Mouse (Mus musculus): ENCODE data around the gene Gtpbp2.

Gene Gtpbp2

DNA sequence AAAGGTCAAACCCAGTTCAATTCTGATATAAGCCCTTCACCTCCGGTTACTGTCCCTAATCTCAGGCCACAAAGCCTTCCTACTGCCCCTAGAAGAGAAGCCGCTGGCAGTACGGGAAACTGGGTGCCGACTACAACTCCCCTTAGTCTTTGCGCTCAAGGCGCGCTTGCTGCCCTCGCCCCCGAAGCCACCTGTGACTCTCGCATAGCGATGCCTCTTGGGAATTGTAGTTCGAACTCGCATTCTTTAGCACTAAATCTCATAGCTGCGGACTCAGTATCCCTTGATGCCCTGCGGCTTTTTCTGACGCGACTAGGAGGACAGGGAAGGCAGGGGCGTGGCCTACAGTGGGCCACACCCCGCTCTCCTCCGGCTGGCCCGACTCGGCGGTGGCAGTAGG lies at the start of gene Gtpbp2:
Gene Gtpbp2 (plus strand): TSS at position 347 of the 400 bp plus-strand sequence.
- peak; percentile 98 to 99 for DNase-seq (ENCODE audit: low spot score in 2 of 2)

DNA sequence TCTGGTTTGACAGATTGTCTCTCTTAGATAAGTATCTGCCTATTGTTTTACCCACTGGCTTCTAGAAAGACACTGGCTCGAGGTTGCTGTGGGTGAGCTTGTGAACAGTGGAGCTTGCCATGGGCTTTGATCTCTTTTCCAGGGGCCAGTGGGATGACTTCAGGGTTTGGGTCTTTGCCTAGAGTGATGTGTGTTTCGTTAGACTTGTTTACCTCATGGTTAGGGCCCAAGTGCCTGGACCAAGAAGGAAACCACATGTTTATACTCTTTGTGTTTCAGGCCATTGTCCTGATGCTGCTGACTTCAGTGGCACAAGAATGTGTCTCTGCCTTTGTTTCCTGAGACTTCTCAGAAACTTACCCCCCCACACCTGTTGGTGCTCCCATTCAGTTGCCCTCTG lies 45.3 kb upstream of the Gtpbp2 start:
- no peak for DNase-seq (ENCODE audit: low spot score in 2 of 2)

DNA sequence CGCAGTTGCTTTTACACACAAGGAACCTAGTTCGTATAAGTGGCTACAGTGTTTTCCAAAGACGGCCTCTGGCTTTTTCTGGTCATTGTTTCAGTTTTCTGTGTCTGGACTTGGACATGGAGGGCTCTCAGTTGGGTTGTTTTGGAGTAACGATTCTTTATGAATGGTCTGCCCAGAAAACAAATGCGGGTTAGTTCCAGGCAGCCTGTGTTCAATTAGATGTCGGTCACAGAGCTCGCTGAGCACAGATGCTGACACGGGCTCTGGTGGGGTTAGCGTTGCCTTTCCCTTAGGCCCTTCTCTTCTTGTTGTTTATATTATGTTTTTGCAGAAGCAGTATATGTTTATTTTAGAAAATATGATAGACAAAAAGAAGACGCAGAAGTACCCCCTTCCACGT lies 44.7 kb upstream of the Gtpbp2 start:
- no peak for DNase-seq (ENCODE audit: low spot score in 2 of 2)

DNA sequence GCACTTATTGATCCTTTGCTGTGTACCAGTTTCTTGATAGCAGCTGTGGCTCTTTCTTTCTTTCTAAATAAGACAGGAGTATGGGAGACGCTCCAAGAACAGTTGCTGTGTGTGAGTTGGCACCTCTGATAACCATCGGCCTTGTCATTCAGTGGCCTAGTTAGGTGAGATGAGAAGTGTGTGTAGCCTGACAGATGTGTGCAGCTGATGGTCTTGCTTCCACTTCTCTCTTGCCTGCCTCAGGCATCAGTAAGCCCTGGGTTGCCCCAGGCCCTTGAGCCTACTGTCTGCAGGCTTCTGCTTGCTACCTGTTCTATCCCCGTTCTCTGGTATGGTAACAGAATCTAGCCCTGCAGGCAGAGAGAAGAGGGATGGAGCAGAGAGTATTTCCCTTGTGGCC lies 44.0 kb upstream of the Gtpbp2 start:
- no peak for DNase-seq (ENCODE audit: low spot score in 2 of 2)

DNA sequence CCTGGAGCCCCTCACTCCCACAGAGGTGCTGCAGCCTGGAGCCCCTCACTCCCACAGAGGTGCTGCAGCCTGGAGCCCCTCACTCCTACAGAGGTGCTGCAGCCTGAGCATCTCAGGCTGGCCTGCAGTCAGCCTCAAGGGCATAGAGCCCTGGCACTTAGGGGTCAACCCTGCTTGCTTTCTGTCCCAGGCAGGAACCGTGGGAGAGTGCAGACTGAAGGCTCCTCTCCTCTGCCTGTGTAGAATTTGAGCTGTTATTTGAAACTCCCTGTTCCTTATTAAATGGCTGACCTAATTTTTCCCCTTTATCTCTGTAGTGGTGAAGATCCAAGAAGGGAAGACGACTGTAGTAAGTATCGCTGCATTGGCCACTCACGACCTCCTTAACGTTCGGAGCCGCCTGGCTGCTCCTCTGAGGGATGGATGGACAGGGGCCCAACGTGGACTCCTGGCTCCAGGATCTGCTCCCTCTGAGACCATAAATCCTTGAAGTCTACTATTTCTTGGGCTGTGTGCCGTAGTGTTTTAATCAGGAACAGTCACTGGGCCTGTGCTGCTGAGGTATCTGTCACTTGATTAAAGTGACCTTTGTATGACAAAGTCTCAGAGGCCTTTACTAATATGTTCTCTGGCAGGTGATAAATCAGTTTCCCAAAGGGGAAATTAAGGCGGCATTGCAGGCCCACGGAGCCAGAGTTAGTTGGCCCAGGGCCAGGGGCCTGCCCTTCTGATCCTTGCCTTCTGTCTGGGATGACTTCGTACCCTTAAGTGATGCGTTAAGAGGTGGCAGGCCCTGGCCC lies 43.0 kb upstream of the Gtpbp2 start:
- DNase-seq (ENCODE audit: low spot score in 2 of 2), result no peak

DNA sequence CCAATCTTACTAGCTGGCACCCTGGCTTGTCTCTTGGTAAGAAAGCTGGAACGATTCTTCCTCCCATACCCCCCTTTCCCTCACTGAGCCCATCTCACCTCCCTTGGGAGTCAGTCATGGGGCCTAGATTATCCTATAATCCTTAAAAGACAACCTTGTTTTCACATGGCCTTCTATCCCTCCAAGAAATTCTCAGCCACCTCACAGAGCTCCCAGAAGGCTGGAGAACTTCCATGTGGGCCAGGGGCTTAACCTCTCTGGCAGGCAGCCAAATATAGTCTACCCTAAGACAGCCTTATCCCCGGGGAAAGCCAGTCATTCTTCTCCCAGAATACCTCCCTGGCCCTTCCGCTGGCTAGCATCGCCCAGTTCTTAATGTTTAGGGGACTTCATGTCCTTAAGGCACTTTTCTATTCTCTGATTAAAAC lies 42.4 kb upstream of the Gtpbp2 start:
- DNase-seq (ENCODE audit: low spot score in 2 of 2), result no peak

DNA sequence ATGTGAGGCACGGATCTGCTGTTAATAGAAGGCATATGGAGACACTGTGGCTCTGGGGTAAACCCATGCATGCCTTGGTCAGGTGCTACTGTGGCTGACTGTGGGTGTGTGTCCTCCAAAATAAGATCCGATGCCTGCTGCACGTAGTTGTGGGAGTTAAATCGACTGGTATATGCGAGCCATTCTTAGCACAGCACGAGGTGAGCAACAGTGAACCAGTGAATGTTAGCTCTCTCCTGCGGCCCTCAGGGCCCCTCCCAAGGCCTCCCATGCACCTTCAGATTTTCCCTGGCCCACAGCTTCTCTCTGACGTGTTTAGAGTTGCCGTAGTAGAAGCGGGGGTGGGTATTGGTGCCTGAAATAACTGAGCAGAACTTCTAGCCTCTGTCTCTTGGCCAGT lies 41.2 kb upstream of the Gtpbp2 start:
- peak; percentile 61 to 62 for DNase-seq (ENCODE audit: low spot score in 2 of 2)

DNA sequence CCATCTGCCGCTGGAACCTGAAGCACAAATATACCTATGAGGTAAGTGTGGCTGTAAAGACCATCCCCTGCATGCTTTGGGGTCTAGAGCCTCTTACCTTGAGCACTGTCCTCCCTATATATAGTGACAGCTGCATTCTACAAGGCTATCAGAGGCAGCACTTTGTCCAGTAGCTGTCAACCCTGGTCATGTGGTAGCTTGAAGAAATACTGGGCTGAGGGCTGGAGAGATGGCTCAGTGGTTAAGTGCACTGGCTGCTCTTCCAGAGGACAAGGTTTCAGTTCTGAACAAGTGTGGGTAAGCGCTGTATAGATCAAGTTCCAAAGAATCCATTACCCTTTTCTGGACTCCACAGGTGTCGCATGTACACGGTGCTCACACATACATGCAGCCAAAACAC lies 38.0 kb upstream of the Gtpbp2 start:
- no peak for DNase-seq (ENCODE audit: low spot score in 2 of 2)

DNA sequence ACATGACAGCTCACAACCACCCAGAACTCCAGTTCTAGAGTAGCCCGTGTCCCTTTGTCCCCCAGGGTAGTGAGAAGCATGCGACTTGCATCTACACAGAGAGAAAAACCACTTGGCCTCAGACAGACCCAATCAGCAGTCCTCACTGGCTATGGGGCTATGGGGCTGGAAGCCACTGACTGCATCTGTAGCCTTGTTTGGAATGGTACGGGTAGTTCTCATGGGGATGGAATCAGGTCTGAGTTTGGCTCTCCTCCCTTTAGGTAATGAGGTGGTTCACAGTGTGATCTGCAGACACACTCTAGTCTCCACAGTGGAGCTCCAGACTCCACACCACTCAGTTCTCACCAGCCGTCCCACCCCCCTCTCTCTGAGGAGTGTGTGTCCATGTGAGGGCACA lies 37.5 kb upstream of the Gtpbp2 start:
- DNase-seq (ENCODE audit: low spot score in 2 of 2), result no peak

DNA sequence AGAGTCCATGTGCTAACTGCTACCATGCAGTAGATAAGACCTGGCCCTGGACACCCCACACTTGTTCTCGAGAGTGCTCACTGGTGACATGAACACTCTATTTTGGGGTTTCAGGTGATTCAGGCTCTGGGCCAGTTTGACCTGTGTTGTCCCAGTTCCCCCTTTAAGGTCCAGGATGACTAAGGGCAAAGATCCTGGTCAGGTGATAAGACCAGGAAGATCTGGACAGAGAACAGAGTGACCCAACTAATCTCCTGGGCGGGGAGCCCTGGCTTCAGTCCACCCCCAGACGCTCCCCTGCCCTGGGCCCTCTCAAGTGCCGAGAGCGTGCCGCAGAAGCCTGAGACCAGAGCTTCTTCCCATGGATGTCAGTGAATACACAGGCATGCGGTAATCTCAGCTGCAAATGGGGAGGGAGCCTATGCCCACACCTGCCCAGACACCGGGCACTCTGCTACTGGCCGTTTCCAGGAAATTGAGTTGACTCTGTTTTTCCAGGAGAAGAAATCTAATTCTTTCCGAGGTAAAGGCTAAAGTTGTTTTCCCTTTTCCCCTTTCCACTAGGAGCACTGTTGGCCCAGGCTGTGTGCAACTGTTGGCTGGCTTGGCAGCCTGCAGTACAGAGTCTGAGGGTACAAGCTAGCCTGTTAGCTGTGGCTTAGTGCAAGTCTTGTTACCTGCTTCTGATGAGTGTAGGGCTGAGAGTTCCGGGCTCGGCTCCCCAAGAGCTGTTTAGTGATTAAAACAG lies 36.7 kb upstream of the Gtpbp2 start:
- DNase-seq (ENCODE audit: low spot score in 2 of 2), result no peak

DNA sequence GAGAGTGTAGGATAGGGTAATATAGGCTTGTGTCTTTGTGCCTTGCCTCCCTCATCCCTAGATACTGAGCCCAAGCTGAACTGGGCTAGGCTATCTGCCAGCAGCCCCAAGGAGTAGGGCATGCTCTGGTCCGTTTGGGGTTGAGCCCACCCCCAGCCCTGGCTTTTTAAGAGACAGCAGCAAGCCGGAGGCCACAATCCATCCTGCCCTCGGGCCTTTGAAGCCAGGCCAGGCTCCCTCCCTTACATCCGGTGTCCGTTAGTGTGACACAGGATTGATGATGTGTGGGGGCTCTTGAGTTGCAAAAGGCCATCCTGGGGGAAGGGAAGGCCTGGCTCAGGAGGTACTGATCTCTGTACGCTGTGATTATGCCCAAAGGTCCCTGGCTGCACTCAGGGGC lies 34.2 kb upstream of the Gtpbp2 start:
- no peak for DNase-seq (ENCODE audit: low spot score in 2 of 2)

DNA sequence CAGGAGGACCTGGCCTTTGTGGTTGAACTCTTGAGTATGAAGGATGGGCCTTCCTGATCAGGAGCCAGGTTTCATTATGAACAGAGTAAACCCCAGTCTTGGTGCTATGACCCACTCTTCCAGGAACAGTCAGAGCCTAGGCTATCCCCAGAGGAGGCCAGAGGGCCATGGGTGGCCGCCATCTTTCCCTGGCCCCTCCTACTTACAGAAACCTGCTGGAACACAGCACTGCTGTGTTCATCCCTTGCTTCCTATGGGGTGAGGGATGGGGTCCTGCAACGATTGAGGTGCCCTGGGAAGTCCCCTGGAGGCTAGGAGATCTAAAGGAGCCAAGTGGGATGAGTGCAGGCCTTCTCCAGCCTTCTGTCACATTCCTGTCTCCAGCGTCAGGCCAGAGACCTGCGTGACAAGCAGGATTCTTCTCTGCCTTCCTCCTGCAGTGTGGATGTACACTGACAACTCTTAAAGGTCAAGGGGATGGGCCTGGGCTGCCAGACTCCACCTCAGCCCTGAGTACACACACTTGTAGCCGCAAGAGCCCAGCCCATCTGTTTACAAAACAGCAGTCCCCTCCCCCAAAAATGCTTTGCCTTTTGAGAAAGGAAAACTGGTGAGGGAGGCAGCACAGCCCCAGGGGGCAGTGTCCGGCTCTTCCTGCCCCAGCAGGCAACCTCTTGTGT lies 32.9 kb upstream of the Gtpbp2 start:
- DNase-seq (ENCODE audit: low spot score in 2 of 2), result no peak

DNA sequence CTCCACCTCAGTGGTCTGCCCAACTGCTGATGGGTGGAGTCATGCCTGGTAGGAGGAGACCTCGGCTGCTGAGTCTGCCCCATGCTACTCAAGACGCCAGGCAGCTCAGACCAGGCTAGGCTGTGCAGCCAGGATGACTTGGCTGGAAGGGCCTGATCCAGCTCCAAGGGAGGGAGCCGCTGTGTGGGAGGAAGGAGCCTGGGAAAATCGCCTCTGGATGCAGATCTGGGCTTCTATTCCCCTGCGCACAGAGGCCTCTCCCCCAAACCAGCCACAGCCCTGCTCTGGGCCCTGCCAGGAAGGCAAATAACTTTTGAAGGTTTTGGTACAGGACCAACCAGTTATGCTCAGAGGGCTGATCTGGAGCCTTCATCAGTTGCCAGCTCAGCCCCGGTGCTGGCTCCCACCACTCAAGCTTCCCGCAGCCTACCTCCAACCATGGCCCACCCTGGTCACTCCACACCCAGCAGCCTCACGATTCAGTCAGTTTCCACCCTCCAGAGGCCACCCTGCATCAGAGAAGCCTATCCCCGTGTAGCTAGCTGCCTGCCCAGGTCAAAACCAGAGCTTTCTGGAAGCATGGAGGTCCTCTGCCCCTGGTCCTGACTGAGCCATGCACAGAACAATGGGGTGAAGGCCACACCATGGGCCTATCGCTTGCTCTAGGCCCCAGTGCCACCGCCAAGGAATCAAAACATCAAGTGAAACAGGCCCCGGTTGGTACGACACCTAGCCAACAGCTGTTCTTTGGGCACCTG lies 30.9 kb upstream of the Gtpbp2 start:
- peak in 1 of 2 experiments; percentile 22 for DNase-seq (ENCODE audit: low spot score in 2 of 2)

DNA sequence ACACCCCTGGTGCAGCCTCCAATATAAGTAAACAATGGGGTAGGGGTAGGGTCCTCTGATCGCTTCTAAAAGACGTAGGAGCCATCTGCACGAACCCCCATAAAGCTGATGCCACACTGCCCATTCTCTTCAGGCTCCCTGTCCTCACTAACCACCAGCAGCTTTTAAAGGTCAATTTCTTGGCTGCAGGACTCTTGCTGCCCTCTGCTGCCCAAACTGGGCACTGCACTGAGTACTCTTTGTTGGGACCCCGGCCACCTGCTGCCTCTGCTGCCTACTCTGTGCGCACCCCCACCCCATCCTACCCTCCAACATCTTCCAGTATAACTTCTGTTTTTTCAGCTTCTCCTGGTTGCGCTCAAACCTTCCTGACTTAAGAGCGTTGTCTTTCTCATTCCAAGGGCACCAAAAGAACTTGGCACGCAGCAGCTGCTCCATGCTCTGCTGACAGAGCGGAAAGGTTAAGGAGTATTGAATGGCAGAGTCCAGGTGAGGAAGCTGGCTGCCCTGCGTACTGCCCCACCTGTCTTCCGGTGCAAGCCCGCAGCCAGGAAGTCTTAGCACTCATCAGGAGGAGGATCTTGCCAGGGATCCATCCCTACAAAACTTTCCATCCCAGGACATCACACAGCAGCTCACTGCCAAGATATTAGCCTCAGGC lies 28.6 kb upstream of the Gtpbp2 start:
- peak in 1 of 2 experiments; percentile 61 for DNase-seq (ENCODE audit: low spot score in 2 of 2)

DNA sequence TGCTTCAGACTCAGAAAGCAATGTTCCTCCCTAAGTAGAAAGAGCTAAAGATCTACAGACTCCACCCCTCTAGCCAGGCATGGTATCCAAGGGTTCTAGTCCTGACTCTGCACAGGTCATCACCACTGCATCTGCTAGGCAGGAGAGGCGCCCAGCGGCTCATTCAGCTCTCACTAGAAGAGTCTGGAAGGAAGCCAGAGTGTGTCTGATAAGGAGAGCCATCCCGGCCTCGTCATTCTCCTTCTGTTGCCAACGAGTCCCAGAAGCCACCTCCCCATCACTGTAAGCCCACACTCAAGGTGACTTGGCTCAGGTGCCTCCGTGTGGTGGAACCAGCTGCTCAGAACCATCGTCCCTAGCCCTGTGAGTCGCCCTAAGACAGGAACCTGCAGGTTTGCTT lies 28.0 kb upstream of the Gtpbp2 start:
- no peak for DNase-seq (ENCODE audit: low spot score in 2 of 2)

DNA sequence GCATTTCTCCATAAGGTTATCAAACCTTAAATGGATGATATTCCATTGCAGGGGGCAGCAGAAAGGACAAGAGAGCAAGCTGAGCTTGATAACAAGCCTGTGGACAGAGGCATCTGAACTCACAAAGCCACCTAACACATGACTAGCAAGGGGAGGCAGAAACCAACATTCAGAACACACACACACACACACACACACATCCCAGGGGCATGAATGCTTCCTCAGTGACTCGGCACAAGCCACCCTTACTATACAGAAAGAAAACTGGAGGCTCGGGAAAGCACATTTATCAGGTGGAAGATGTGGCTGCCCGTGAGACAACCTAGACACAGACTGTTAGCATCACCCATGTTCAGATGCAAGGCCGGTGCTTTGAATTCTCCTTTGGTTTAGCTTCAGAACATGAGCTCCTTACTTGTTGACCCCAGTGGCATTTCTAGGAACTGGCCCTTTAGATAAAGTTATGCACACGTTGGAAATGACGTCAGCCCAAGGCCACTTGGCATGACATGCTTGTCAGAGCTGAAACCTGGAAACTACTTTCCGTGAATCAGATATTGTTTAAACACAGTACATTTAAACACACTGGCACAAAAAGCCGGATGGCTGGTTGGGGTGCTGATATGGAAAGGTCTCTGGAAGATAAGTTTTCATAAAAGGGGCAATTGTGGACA lies 22.1 kb upstream of the Gtpbp2 start:
- DNase-seq (ENCODE audit: low spot score in 2 of 2), result no peak

DNA sequence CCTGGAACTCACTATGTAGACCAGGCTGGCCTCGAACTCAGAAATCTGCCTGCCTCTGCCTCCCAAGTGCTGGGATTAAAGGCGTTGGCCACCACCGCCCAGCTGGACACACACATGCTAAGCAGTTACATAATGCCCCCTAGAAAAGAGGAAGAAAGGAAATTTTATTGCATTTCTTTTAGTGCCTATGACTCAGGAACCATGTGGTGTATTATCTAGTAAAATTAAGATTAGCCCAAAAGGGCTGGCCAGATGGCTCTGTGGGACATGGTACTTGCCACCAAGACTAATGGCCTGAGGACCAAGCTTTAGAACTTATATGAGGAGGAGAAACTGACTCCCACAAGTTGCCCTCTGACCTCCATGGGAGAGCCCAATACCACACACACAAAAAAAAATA lies 21.0 kb upstream of the Gtpbp2 start:
- DNase-seq (ENCODE audit: low spot score in 2 of 2), result no peak

DNA sequence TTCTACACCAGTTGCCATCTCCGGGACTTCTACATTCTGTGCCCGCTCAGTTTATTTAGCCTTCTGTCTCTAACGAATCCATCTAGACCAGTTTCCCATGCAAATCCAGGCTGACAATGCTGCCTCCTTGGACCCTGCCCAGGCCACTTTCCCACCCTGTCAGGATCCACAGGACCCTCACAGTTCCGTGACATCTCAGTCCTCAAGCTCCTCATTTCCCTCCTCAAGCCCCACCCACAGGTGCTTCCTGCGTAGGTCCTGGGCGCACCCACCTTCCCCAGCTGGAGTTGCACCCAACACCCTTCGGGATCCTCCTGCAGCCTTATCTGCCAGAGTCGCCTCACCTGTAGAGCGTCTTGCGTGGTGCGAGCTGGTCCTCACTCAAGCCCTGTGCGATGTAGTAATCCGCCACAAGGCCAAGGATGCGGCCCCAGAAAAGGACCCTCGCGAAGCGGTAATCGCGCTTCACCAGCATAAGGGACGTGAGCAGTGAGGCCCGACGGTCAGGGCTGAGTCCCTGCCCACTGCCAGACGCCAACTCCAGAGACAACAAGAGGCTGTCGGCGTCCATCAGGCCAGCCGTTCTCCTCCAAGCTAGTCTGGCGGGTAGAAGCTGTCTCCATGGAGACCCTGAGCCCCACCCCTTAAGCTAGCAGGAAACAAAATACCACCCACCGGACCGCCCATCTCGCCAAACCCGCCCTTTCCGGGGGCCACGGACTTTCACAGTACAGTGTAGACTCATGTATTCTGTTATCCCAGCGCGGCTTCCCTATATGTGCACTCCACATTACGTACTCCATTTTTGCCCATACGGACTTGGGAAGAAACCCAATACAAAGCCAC lies 17.0 kb upstream of the Gtpbp2 start, which contains the start of gene Rsph9:
Gene Rsph9 (minus strand): TSS at position 639 of the 846 bp plus-strand sequence.
- peak in 1 of 2 experiments; percentile 86 for DNase-seq (ENCODE audit: low spot score in 2 of 2)
